Comparison of ENCODE assay signal across 27 mouse cellular contexts in genomic region chr2:50954361-50955066, GRCm38 (mm10).
DNase-seq lines count a peak whose midpoint lies in the region; ATAC-seq and TF ChIP-seq lines count a peak whose summit lies in the region.
"Had no signal": no experiment of that assay in that cellular context is flagged by ENCODE, and none has a peak within 500 bp of the region (broad histone marks: within the 10 kb centered on the region; RNA-seq: fewer than 3 reads in every experiment).

No protein-coding gene starts in this region.

- H3K9ac ChIP-seq in forebrain, embryonic 12.5 days = no peak overlapping the region
- H3K9ac ChIP-seq in forebrain, embryonic 16.5 days (replicated peaks; ENCODE audit: low read depth, low read length) = no peak overlapping the region
- no peak overlapping the region for H3K9ac ChIP-seq in lung, embryonic 14.5 days
- H3K9ac ChIP-seq: heart, embryonic 15.5 days; hindbrain, embryonic 12.5 days; kidney, embryonic 15.5 days; limb, embryonic 12.5 days; liver, embryonic 15.5 days; lung, embryonic 15.5 days; neural tube, embryonic 12.5 days had no signal

- no peak overlapping the region for H3K4me3 ChIP-seq in forebrain, embryonic 12.5 days (replicated peaks)
- no peak overlapping the region for H3K4me3 ChIP-seq in forebrain, embryonic 16.5 days (replicated peaks; ENCODE audit: low read length)
- H3K4me3 ChIP-seq in lung, embryonic 14.5 days (ENCODE audit: low read depth, low read length) = no peak overlapping the region
- H3K4me3 ChIP-seq: heart, embryonic 10.5 days; heart, embryonic 15.5 days; hindbrain, embryonic 12.5 days; kidney, embryonic 15.5 days; limb, embryonic 12.5 days; liver, embryonic 15.5 days; lung, embryonic 15.5 days; midbrain, embryonic 10.5 days; myocyte; neural tube, embryonic 12.5 days had no signal

- H3K9me3 ChIP-seq in forebrain, embryonic 12.5 days = no peaks in the 10 kb centered on the region
- no peaks in the 10 kb centered on the region for H3K9me3 ChIP-seq in forebrain, embryonic 16.5 days (ENCODE audit: control insufficient read depth, low read length)
- H3K9me3 ChIP-seq in lung, embryonic 14.5 days (ENCODE audit: low read depth, low read length) = no peaks in the 10 kb centered on the region
- H3K9me3 ChIP-seq: heart, embryonic 10.5 days; heart, embryonic 15.5 days; hindbrain, embryonic 12.5 days; kidney, embryonic 15.5 days; limb, embryonic 12.5 days; liver, embryonic 15.5 days; lung, embryonic 15.5 days; midbrain, embryonic 10.5 days; neural tube, embryonic 12.5 days had no signal

- DNase-seq in lung, embryonic 14.5 days = peak; percentile 37
- no peak for DNase-seq in lung, postnatal 14 days
- DNase-seq in 3T3-L1 (ENCODE audit: low read depth, low spot score) = peak; percentile 50
- DNase-seq in fat pad, adult 2 months (ENCODE audit: extremely low read depth, low read depth, low spot score) = peak; percentile 18
- DNase-seq in adrenal gland, postnatal 10 days = no peak
- DNase-seq: adrenal gland, postnatal 25 days; cerebellum, adult 18-20 months; cerebellum, postnatal 10 days; gastrocnemius, postnatal 25 days; heart, adult 11 months; kidney, adult 18-20 months; kidney, postnatal 25 days had no signal

- WGBS in forebrain, embryonic 12.5 days = 35% methylated on average over 6 of the region's 6 CpGs
- WGBS in forebrain, embryonic 16.5 days = 13% methylated on average over 6 of the region's 6 CpGs
- 67% methylated on average over 6 of the region's 6 CpGs for WGBS in lung, embryonic 14.5 days

- ATAC-seq in forebrain, embryonic 12.5 days (ENCODE audit: low FRiP score) = peak; percentile 23; the same call in 1 of the 2 replicates
- ATAC-seq in forebrain, embryonic 16.5 days = no peak
- ATAC-seq in lung, embryonic 14.5 days (ENCODE audit: insufficient read depth) = no peak
- ATAC-seq: inflammation-experienced regulatory T-cells, adult 6 months; midbrain, embryonic 16.5 days had no signal

- no peak overlapping the region for H3K4me2 ChIP-seq in forebrain, embryonic 12.5 days
- no peak overlapping the region for H3K4me2 ChIP-seq in forebrain, embryonic 16.5 days (ENCODE audit: low read length)
- no peak overlapping the region for H3K4me2 ChIP-seq in lung, embryonic 14.5 days
- H3K4me2 ChIP-seq: heart, embryonic 15.5 days; hindbrain, embryonic 12.5 days; kidney, embryonic 15.5 days; limb, embryonic 12.5 days; liver, embryonic 15.5 days; lung, embryonic 15.5 days; neural tube, embryonic 12.5 days had no signal

- no peak overlapping the region for H3K27ac ChIP-seq in forebrain, embryonic 12.5 days
- H3K27ac ChIP-seq in forebrain, embryonic 16.5 days (ENCODE audit: low read length) = no peak overlapping the region
- no peak overlapping the region for H3K27ac ChIP-seq in lung, embryonic 14.5 days (ENCODE audit: low read depth)
- H3K27ac ChIP-seq: heart, embryonic 10.5 days; heart, embryonic 15.5 days; hindbrain, embryonic 12.5 days; kidney, embryonic 15.5 days; limb, embryonic 12.5 days; liver, embryonic 15.5 days; lung, embryonic 15.5 days; midbrain, embryonic 10.5 days; neural tube, embryonic 12.5 days had no signal

- no peak for TF ChIP-seq CTCF in lung, embryonic 14.5 days (IDR thresholded peaks at IDR 0.05; ENCODE audit: low read depth)

- H3K4me1 ChIP-seq in forebrain, embryonic 12.5 days = peaks cover 6% of the 10 kb centered on the region; the same call in 1 of the 2 replicates
- peaks cover 4% of the 10 kb centered on the region for H3K4me1 ChIP-seq in forebrain, embryonic 16.5 days (replicated peaks; ENCODE audit: control insufficient read depth, insufficient read depth, low read length)
- no peaks in the 10 kb centered on the region for H3K4me1 ChIP-seq in lung, embryonic 14.5 days (ENCODE audit: insufficient read depth)
- H3K4me1 ChIP-seq: heart, embryonic 10.5 days; heart, embryonic 15.5 days; hindbrain, embryonic 12.5 days; kidney, embryonic 15.5 days; limb, embryonic 12.5 days; liver, embryonic 15.5 days; lung, embryonic 15.5 days; midbrain, embryonic 10.5 days; neural tube, embryonic 12.5 days had no signal

- H3K27me3 ChIP-seq in forebrain, embryonic 12.5 days = no peaks in the 10 kb centered on the region
- no peaks in the 10 kb centered on the region for H3K27me3 ChIP-seq in forebrain, embryonic 16.5 days (replicated peaks; ENCODE audit: control insufficient read depth, insufficient read depth, low read length)
- no peaks in the 10 kb centered on the region for H3K27me3 ChIP-seq in lung, embryonic 14.5 days (ENCODE audit: insufficient read depth, low read length)
- H3K27me3 ChIP-seq: heart, embryonic 15.5 days; hindbrain, embryonic 12.5 days; kidney, embryonic 15.5 days; limb, embryonic 12.5 days; liver, embryonic 15.5 days; lung, embryonic 15.5 days; neural tube, embryonic 12.5 days had no signal

- H3K36me3 ChIP-seq in forebrain, embryonic 12.5 days (replicated peaks) = no peaks in the 10 kb centered on the region
- no peaks in the 10 kb centered on the region for H3K36me3 ChIP-seq in forebrain, embryonic 16.5 days (ENCODE audit: control insufficient read depth, insufficient read depth)
- no peaks in the 10 kb centered on the region for H3K36me3 ChIP-seq in lung, embryonic 14.5 days (ENCODE audit: insufficient read depth)
- H3K36me3 ChIP-seq: G1E; heart, embryonic 10.5 days; heart, embryonic 15.5 days; hindbrain, embryonic 12.5 days; kidney, embryonic 15.5 days; limb, embryonic 12.5 days; liver, embryonic 15.5 days; lung, embryonic 15.5 days; midbrain, embryonic 10.5 days; neural tube, embryonic 12.5 days had no signal

Comparison
In these comparisons a context has a peak if more than half of its experiments do, and no peak if none do; other contexts are left out.
1. DNase-seq: peak in lung, embryonic 14.5 days (single experiment), 3T3-L1 (single experiment) and fat pad, adult 2 months (single experiment); none in lung, postnatal 14 days (single experiment) and adrenal gland, postnatal 10 days (single experiment).